Mouse (Mus musculus) right cerebral cortex, postnatal 25 days (tissue): Measurements from ENCODE around the gene Mre11a.
"Not testable (repeated sequence)": the region's sequence is repeated elsewhere in the genome, so short reads cannot be mapped to it uniquely, and the experiment has no call there.

Experiments
- DNase-seq: peaks from one replicate; pipeline ENCODE4 v3.0.0; 2022

Mre11a gene

GRCm38 (mm10) chr9:14871536-14871935 lies 87.1 kb downstream of the Mre11a start:
- DNase-seq = no peak

GRCm38 (mm10) chr9:14872181-14872930 lies 87.9 kb downstream of the Mre11a start:
- DNase-seq = no peak

- no peak for DNase-seq
These were observed 91.5 kb downstream of the Mre11a start for GRCm38 (mm10) chr9:14875743-14876507.

GRCm38 (mm10) chr9:14876566-14876965 lies 92.1 kb downstream of the Mre11a start:
- DNase-seq = not testable (repeated sequence)

- DNase-seq = no peak
These were observed 100.2 kb downstream of the Mre11a start for GRCm38 (mm10) chr9:14884641-14885040.

- DNase-seq = no peak
These were observed 100.7 kb downstream of the Mre11a start for GRCm38 (mm10) chr9:14885151-14885550.

GRCm38 (mm10) chr9:14885954-14886353 lies 101.5 kb downstream of the Mre11a start:
- no peak for DNase-seq
